Mouse (Mus musculus) T-cell, adult 2 months (primary cell): Measurements from ENCODE around the gene Ms4a10.

ENCODE experiments used
- DNase-seq: peaks from one replicate; pipeline ENCODE4 v3.0.0; 2022; ENCODE audit warnings: low spot score

Gene Ms4a10

GRCm38 (mm10) chr19:10918321-10918991 lies 56.0 kb downstream of the Ms4a10 start:
- no peak for DNase-seq

DNA sequence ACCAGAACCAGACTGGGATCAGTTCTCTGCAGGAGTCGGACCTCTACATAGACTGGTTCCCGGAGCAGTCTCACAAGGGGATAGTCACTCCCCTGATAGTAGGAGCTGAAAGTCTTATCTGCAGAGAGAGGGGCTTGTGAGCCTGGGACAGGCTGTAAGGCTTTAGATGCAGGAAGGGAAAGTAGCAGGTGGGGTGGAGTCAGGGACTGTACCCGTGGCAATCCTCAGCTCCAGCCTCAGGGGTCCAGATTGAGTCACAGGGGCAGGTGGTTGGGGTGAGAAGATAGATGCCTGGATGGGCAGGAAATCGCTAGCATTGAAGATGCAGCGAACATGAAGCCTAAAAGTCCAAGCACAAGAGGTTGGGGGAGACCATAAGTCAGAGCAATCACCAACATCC lies 58.0 kb downstream of the Ms4a10 start:
- DNase-seq: no peak

DNA sequence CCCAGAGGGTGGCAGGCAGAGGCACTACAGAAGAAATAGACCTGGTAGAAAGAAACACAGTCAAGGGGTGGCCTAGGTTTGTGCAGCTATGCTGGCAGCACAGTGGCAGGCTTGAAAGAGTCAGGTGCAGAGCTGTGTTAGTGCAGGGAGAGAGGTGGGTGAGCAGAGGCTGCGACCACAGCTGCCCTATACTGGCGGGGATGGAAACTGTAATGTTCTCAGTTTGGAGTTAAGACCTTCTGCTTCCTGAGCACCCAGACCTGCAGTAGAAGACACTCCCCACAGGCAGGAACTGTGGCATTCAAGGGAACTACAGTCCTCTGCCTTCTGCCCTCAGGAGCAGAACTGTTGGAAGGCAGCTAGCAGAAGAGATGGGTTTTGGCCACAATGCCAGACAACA lies 59.6 kb downstream of the Ms4a10 start:
- DNase-seq: no peak

GRCm38 (mm10) chr19:10914291-10914690 lies 60.2 kb downstream of the Ms4a10 start:
- no peak for DNase-seq
